Mouse (Mus musculus) testis, adult 2 months (tissue): ENCODE results near the gene Lin7b.

Source experiments
- CTCF ChIP-seq: fragments of 200-500 bp; IDR thresholded peaks from 2 replicates; pipeline ENCODE4 v1.5.1; 2012; ENCODE audit warnings: low read depth, mild to moderate bottlenecking, inconsistent platforms, low read length, moderate library complexity; ENCODE audit not compliant: control insufficient read depth, insufficient read depth, insufficient replicate concordance
- POLR2A ChIP-seq: fragments of 200-500 bp; IDR thresholded peaks from 2 replicates; pipeline ENCODE4 v1.6.1; 2012; ENCODE audit warnings: low read depth, mild to moderate bottlenecking, inconsistent platforms, low read length, moderate library complexity; ENCODE audit not compliant: control insufficient read depth

- no peak for TF ChIP-seq CTCF
- no peak for TF ChIP-seq POLR2A
These were observed 4.4 kb downstream of the Lin7b start for GRCm38 (mm10) chr7:45365742-45366651.
